Comparison of ENCODE assay signal across 24 mouse cellular contexts in the genomic region with DNA sequence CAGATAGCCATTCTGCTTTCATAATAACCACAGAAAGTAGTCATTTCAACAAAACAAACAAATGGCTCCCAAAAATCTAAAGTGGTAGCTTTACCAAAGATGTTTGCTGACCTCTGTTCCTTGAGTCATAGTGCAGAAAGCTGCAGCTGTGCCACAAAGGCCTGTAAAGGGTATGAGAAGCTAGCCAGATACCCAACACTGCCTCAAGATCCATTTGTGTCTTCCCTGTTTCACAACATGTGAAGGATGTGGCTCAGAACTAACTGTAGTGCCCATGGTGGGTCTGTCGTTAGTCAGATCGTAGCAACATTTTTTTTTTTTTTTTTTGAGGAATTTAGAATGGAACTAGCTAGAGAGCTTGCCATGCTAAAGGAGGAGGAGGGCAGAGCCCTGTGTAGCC.
"Had no signal": no experiment of that assay in that cellular context is flagged by ENCODE, and none has a peak within 500 bp of the region (broad histone marks: within the 10 kb centered on the region; RNA-seq: fewer than 3 reads in every experiment).

No protein-coding gene starts in this region.

- H3K4me2 ChIP-seq: heart, embryonic 13.5 days; heart, embryonic 15.5 days; hindbrain, embryonic 13.5 days; hindbrain, embryonic 15.5 days; kidney, embryonic 15.5 days; limb, embryonic 13.5 days; limb, embryonic 15.5 days; liver, embryonic 12.5 days had no signal

- H3K27ac ChIP-seq: heart, adult 2 months; heart, embryonic 13.5 days; heart, embryonic 15.5 days; hindbrain, embryonic 15.5 days; hindbrain, postnatal 0 days; kidney, embryonic 15.5 days; kidney, postnatal 0 days; limb, embryonic 13.5 days; limb, embryonic 15.5 days; liver, embryonic 12.5 days had no signal

- H3K4me3 ChIP-seq: heart, adult 2 months; heart, embryonic 13.5 days; heart, embryonic 15.5 days; hindbrain, embryonic 13.5 days; hindbrain, embryonic 15.5 days; kidney, embryonic 15.5 days; limb, embryonic 13.5 days; limb, embryonic 15.5 days; liver, embryonic 12.5 days had no signal

- DNase-seq: gastrocnemius, postnatal 14 days; gastrocnemius, postnatal 36 days; heart, adult 11 months; heart, adult 2 months; heart, postnatal 14 days; heart, postnatal 36 days; kidney, adult 11 months; kidney, adult 2 months; kidney, adult 9 months; kidney, postnatal 14 days; kidney, postnatal 36 days; layer of hippocampus, adult 9-11 months; layer of hippocampus, postnatal 36 days; left cerebral cortex, postnatal 4 days had no signal

- H3K27me3 ChIP-seq: heart, embryonic 13.5 days; heart, embryonic 15.5 days; hindbrain, embryonic 13.5 days; hindbrain, embryonic 15.5 days; kidney, embryonic 15.5 days; limb, embryonic 13.5 days; limb, embryonic 15.5 days; liver, embryonic 12.5 days had no signal
